Mouse (Mus musculus): ENCODE measurements around the gene Clpp. TPM values are rescaled to one million over a fixed set of nuclear protein-coding genes. Genes with fewer than 3 reads are reported as not detected.

The Clpp gene
- polyA plus RNA-seq (2012), result 188 and 191 TPM in 2 replicates

GRCm38 (mm10) chr17:56990115-56990746 lies at the start of gene Clpp:
Gene Clpp, plus strand, starts transcription at chr17:56990305.

GRCm38 (mm10) chr17:56982013-56982412 lies 8.1 kb upstream of the Clpp start, which contains the start of gene Acer1:
Gene Acer1, minus strand, starts transcription at chr17:56982126.

DNA sequence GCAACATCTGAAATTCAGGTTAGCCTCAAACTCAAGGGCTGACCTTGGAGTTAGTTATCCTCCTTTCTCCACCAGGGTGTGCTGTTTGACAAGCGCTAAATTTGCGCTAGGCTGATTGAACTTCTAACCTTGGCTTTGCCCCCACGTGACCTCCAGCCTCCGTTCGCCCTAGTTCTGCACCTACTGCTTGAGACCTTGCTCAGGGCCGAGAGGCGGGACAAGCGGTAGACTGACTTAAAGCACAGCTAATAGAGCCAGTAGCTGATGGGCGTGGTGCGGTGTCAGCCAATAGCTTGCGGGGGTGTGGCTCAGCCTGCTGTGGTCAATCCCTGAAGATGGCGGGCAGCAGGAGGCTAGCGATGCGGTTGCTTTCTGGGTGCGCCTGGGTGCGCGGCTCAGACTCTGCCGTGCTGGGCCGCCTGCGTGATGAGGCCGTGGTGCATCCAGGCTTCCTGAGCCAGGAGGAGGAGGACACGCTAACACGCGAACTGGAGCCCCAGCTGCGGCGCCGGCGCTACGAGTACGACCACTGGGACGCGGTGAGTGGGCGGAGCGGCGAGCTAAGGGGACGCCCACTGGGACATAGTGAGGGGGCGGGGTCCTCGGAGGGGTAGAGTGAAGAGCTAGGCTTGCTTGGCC lies 7.0 kb downstream of the Clpp start, which contains the start of gene Alkbh7:
Alkbh7 (plus strand) TSS at position 311 of the 639 bp plus-strand sequence.

GRCm38 (mm10) chr17:56999968-57000609 lies 10.0 kb downstream of the Clpp start, which contains the start of gene Pspn:
Gene Pspn, minus strand, starts transcription at chr17:57000018.

DNA sequence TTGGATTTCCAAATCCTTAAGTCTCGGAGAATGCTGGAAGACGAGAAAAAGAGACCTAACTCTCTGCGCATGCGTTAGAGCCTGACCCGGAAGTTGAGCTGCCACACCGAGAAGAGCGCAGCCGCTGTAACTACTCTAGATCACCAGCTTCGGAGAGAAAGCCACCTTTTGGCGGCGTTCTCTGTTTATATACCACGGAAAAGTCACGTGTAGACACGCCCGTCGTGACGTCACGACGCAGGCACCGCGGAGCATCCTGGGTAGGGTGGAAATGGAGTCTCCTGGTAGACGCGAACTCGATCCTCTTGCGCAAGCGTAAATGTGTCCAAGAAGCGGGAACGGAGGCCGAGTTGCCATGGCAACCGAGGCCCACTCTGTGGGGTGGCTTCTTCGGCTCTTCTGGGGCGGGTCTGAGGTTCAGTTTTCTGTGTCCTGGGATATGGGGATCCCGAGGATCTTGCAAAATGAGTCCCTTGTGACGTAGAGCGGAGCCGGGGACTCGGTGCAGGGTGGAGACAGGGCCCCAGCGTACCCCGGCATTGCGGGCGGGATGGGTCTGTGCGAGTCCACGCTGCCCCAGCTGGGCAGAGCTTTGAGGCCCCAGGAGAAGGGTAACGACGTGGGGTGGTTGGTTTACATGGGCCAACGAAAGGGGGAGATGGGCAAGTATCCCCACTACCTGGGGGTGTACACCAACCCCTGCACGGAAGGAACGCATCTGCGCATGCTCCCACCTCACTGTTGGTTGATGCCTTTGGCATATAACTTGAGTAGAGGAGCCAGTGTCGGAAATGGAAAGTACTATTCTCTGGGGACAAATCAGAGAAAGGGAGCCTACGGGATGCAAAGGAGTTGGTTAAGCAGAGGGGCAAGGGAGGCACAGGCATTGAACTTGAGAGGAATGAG lies 21.4 kb downstream of the Clpp start, which contains the start of the genes Gtf2f1 and Gm17949:
Gtf2f1 (minus strand) TSS at position 53 of the 906 bp plus-strand sequence.
Gm17949 (plus strand) TSS at position 234 of the 906 bp plus-strand sequence.

DNA sequence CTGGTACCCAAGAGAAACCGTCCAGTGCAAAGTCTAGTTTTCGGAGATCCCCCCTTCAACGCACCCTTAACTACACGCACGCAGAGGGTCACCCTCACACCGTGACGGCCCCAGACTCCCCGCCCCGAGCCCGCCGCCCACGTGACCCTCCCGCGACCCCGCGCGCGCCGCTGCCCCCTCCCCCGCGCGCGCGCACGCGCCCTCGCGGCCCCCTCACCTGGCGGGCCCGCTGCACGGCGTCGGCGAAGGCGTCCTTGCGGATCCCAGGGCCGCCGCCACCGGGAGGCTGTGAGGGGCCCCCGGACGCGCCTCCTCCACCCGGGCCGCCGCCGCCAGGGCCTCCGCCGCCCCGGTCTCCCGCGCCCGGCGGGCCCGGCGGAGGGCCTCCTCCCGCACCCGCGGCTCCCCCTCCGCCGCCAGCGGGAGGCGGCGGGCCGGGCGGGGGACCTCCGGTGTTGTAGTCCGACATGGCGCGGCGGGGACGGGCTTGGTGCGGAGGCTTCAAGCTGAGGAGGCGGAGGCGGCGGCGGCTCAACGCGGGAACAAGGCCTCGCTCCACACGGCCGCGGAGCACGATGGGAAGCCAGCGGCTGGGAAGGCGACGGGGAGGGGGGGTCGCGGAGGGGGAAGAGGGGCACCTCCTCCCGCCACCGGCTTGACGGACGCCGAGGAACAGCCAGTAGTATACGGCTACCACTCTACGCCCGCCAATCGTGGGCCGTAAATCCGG lies 41.0 kb downstream of the Clpp start, which contains the start of gene Khsrp:
Khsrp (minus strand) TSS at position 592 of the 730 bp plus-strand sequence.

DNA sequence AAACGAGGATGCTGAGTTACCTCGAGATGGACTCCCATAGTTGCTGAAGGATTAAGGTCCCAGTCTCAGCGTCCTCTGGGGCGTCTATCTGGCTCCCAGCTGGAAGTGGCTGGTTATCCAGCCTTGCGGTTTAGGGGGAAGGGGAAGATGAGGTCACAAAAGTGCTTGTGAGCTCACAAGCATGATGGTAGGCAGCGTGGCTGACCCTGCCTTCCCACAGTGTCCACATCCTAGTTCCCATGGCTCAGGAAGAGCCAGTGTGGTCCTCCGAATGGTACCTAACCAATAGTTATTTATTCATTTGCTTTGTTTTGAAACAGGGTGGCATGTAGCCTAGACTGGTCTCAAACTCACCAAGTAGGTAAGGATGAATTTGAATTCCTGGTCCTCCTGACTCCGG lies 51.4 kb downstream of the Clpp start, which contains the start of gene Slc25a41:
Slc25a41 (minus strand) TSS at position 101 of the 400 bp plus-strand sequence.

Other genes with a start within 250 kb of the Clpp start
- gene Nrtn, start 232.8 kb upstream of the Clpp start, polyA plus RNA-seq (2012), result 3.7 and 4.5 TPM in 2 replicates
- 83.8 and 107 TPM in 2 replicates for gene Dus3l, start 225.5 kb upstream of the Clpp start, polyA plus RNA-seq (2012)
- 14.2 and 18.3 TPM in 2 replicates for gene Prr22, start 220.1 kb upstream of the Clpp start, polyA plus RNA-seq (2012)
- 36.0 and 39.0 TPM in 2 replicates for gene Rfx2, start 159.3 kb upstream of the Clpp start, polyA plus RNA-seq (2012)
- gene Acsbg2, start 115.9 kb upstream of the Clpp start, polyA plus RNA-seq (2012), result not detected in 2 replicates
- 0.03 TPM in 1 of 2 replicates, not detected in the other for gene 1700061G19Rik, start 114.8 kb upstream of the Clpp start, polyA plus RNA-seq (2012)
- gene Mllt1, start 54.9 kb upstream of the Clpp start, polyA plus RNA-seq (2012), result 161 and 162 TPM in 2 replicates
- gene Acer1, start 8.2 kb upstream of the Clpp start, polyA plus RNA-seq (2012), result 0.05 TPM in 1 of 2 replicates, not detected in the other
- 39.5 and 41.4 TPM in 2 replicates for gene Alkbh7, start 7.0 kb downstream of the Clpp start, polyA plus RNA-seq (2012)
- gene Pspn, start 9.7 kb downstream of the Clpp start, polyA plus RNA-seq (2012), result 0.53 and 0.57 TPM in 2 replicates
- gene Gtf2f1, start 21.0 kb downstream of the Clpp start, polyA plus RNA-seq (2012), result 163 and 222 TPM in 2 replicates
- 0.05 TPM in 1 of 2 replicates, not detected in the other for gene Gm17949, start 21.2 kb downstream of the Clpp start, polyA plus RNA-seq (2012)
- 284 and 303 TPM in 2 replicates for gene Khsrp, start 41.2 kb downstream of the Clpp start, polyA plus RNA-seq (2012)
- not detected in 2 replicates for gene Slc25a41, start 51.3 kb downstream of the Clpp start, polyA plus RNA-seq (2012)
- gene Crb3, start 68.8 kb downstream of the Clpp start, polyA plus RNA-seq (2012), result 0.50 and 0.56 TPM in 2 replicates
- 19.3 and 25.8 TPM in 2 replicates for gene Slc25a23, start 69.6 kb downstream of the Clpp start, polyA plus RNA-seq (2012)
- 26.9 and 27.3 TPM in 2 replicates for gene Dennd1c, start 88.2 kb downstream of the Clpp start, polyA plus RNA-seq (2012)
- gene Tubb4a, start 97.5 kb downstream of the Clpp start, polyA plus RNA-seq (2012), result 0.17 and 0.61 TPM in 2 replicates
- gene Tnfsf9, start 115.0 kb downstream of the Clpp start, polyA plus RNA-seq (2012), result 6.1 and 9.5 TPM in 2 replicates
- gene Cd70, start 159.5 kb downstream of the Clpp start, polyA plus RNA-seq (2012), result 0.13 and 0.18 TPM in 2 replicates
- 3.9 and 5.0 TPM in 2 replicates for gene Tnfsf14, start 203.9 kb downstream of the Clpp start, polyA plus RNA-seq (2012)
- gene C3, start 237.8 kb downstream of the Clpp start, polyA plus RNA-seq (2012), result 55.0 and 62.5 TPM in 2 replicates